In the genomic region with DNA sequence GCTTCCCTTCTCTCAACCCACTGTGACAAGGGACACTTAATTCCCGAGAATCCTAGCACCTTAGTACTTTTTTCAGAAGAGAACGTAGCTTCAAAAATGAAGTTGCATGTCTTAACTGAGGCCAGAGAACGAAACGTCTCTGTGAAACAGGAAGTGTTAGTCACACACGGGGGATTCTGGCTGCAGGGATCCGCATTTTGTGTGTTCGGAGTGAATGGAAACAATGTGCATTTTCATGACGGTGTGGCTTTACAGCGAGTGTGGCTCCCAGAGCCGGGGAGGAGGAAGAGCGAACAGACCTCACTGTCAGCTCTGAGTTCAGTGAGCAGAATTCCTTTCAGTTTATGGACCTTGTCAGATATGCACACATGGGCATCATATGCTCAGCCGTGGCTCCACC, we compare ENCODE assay signal across 14 mouse cellular contexts.
DNase-seq lines count a peak whose midpoint lies in the region; ATAC-seq and TF ChIP-seq lines count a peak whose summit lies in the region.
"Had no signal": no experiment of that assay in that cellular context is flagged by ENCODE, and none has a peak within 500 bp of the region (broad histone marks: within the 10 kb centered on the region; RNA-seq: fewer than 3 reads in every experiment).

No protein-coding gene starts in this region.

- H3K36me3 ChIP-seq in heart, embryonic 13.5 days: no peaks in the 10 kb centered on the region
- H3K36me3 ChIP-seq in lung, embryonic 14.5 days (ENCODE audit: insufficient read depth): no peaks in the 10 kb centered on the region
- no peaks in the 10 kb centered on the region for H3K36me3 ChIP-seq in liver, embryonic 12.5 days
- no peaks in the 10 kb centered on the region for H3K36me3 ChIP-seq in splenic B cell, adult 2 months (ENCODE audit: control insufficient read depth, insufficient read depth, low read length, poor library complexity, severe bottlenecking)
- H3K36me3 ChIP-seq: lung, embryonic 15.5 days; midbrain, embryonic 10.5 days had no signal

- no peaks in the 10 kb centered on the region for H3K27me3 ChIP-seq in heart, embryonic 13.5 days (replicated peaks)
- H3K27me3 ChIP-seq in lung, embryonic 14.5 days (ENCODE audit: insufficient read depth, low read length): no peaks in the 10 kb centered on the region
- no peaks in the 10 kb centered on the region for H3K27me3 ChIP-seq in liver, embryonic 12.5 days (replicated peaks)
- H3K27me3 ChIP-seq in splenic B cell, adult 2 months (ENCODE audit: control insufficient read depth, insufficient read depth, low read length, poor library complexity, severe bottlenecking): no peaks in the 10 kb centered on the region
- H3K27me3 ChIP-seq: lung, embryonic 15.5 days had no signal

- no peaks in the 10 kb centered on the region for H3K4me1 ChIP-seq in heart, embryonic 13.5 days
- no peaks in the 10 kb centered on the region for H3K4me1 ChIP-seq in lung, embryonic 14.5 days (ENCODE audit: insufficient read depth)
- peaks cover 11% of the 10 kb centered on the region for H3K4me1 ChIP-seq in liver, embryonic 12.5 days
- H3K4me1 ChIP-seq: lung, embryonic 15.5 days had no signal

- no peak for ATAC-seq in heart, embryonic 13.5 days (ENCODE audit: extremely low read depth, insufficient number of reproducible peaks, low FRiP score, low TSS enrichment)
- no peak for ATAC-seq in lung, embryonic 14.5 days (ENCODE audit: insufficient read depth)
- no peak for ATAC-seq in liver, embryonic 12.5 days
- ATAC-seq: hindbrain, postnatal 0 days had no signal

- H3K27ac ChIP-seq in heart, embryonic 13.5 days (replicated peaks): no peak overlapping the region
- no peak overlapping the region for H3K27ac ChIP-seq in lung, embryonic 14.5 days (ENCODE audit: low read depth)
- no peak overlapping the region for H3K27ac ChIP-seq in liver, embryonic 12.5 days
- H3K27ac ChIP-seq: hindbrain, postnatal 0 days; lung, embryonic 15.5 days; midbrain, embryonic 10.5 days had no signal

- no peak for TF ChIP-seq CTCF in lung, embryonic 14.5 days (IDR thresholded peaks at IDR 0.05; ENCODE audit: low read depth)

- H3K4me2 ChIP-seq in heart, embryonic 13.5 days: peak overlapping the region; percentile 34; the same call in 1 of the 2 replicates
- H3K4me2 ChIP-seq in lung, embryonic 14.5 days: no peak overlapping the region
- H3K4me2 ChIP-seq in liver, embryonic 12.5 days: peak overlapping the region; percentile 22; the same call in 1 of the 2 replicates
- H3K4me2 ChIP-seq: lung, embryonic 15.5 days had no signal

- 45% methylated on average over 12 of the region's 12 CpGs for WGBS in heart, embryonic 13.5 days
- WGBS in lung, embryonic 14.5 days: 54% methylated on average over 12 of the region's 12 CpGs
- WGBS in liver, embryonic 12.5 days (ENCODE audit: insufficient replicate concordance): 23% methylated on average over 12 of the region's 12 CpGs

- no peaks in the 10 kb centered on the region for H3K9me3 ChIP-seq in heart, embryonic 13.5 days
- H3K9me3 ChIP-seq in lung, embryonic 14.5 days (ENCODE audit: low read depth, low read length): no peaks in the 10 kb centered on the region
- H3K9me3 ChIP-seq in liver, embryonic 12.5 days (replicated peaks): no peaks in the 10 kb centered on the region
- H3K9me3 ChIP-seq: lung, embryonic 15.5 days; midbrain, embryonic 10.5 days had no signal

- DNase-seq in heart, postnatal 4 days: no peak
- peak; percentile 15 for DNase-seq in lung, embryonic 14.5 days
- DNase-seq in lung, postnatal 10 days: no peak
- peak; percentile 1 for DNase-seq in splenic B cell, adult 2 months (ENCODE audit: low read depth, low spot score)
- no peak for DNase-seq in spleen, adult 18-20 months
- no peak for DNase-seq in spleen, postnatal 36 days (ENCODE audit: low spot score in 2 of 2)
- DNase-seq: cerebellum, adult 18-20 months; gastrocnemius, postnatal 25 days; kidney, adult 2 months had no signal

- H3K4me3 ChIP-seq in heart, embryonic 13.5 days: no peak overlapping the region
- H3K4me3 ChIP-seq in lung, embryonic 14.5 days (ENCODE audit: low read depth, low read length): no peak overlapping the region
- no peak overlapping the region for H3K4me3 ChIP-seq in liver, embryonic 12.5 days
- H3K4me3 ChIP-seq: lung, embryonic 15.5 days; midbrain, embryonic 10.5 days had no signal

- no peak overlapping the region for H3K9ac ChIP-seq in heart, embryonic 13.5 days
- H3K9ac ChIP-seq in lung, embryonic 14.5 days: no peak overlapping the region
- H3K9ac ChIP-seq in liver, embryonic 12.5 days: no peak overlapping the region
- H3K9ac ChIP-seq: lung, embryonic 15.5 days had no signal

Comparison
In these comparisons a context has a peak if more than half of its experiments do, and no peak if none do; other contexts are left out.
1. DNase-seq: peak in lung, embryonic 14.5 days (single experiment) and splenic B cell, adult 2 months (single experiment); none in heart, postnatal 4 days (single experiment), lung, postnatal 10 days (single experiment), spleen, adult 18-20 months (0 of 2) and spleen, postnatal 36 days (0 of 2).